Mouse (Mus musculus) heart, adult 2 months (tissue): ENCODE results near the gene Acer3. TPM values are rescaled to one million over a fixed set of nuclear protein-coding genes. Genes with fewer than 3 reads are reported as not detected.

Source experiments
- DNase-seq, 2 experiments: peaks; one replicate each; pipeline ENCODE4 v3.0.0; 2021
- H3K27ac ChIP-seq: fragments of 200-600 bp; 2 replicates; pipeline ENCODE4 v1.8.1; 2022
- H3K27me3 ChIP-seq: fragments of 200-500 bp; 2 replicates; pipeline ENCODE4 v1.6.1; 2012; ENCODE audit warnings: mild to moderate bottlenecking, low read length, inconsistent platforms, mixed read lengths; ENCODE audit not compliant: control insufficient read depth, insufficient read depth
- H3K36me3 ChIP-seq: fragments of 200-500 bp; 2 replicates; pipeline ENCODE4 v1.6.1; 2012; ENCODE audit warnings: low read length, inconsistent platforms; ENCODE audit not compliant: control insufficient read depth, insufficient read depth
- H3K4me1 ChIP-seq: fragments of 200-500 bp; 2 replicates; pipeline ENCODE4 v1.6.1; 2011; ENCODE audit warnings: low read length; ENCODE audit not compliant: control insufficient read depth, insufficient read depth
- H3K4me3 ChIP-seq: fragments of 200-600 bp; 2 replicates; pipeline ENCODE4 v1.8.1; 2022
- H3K79me2 ChIP-seq: fragments of 200-500 bp; replicated peaks from 2 replicates; pipeline ENCODE4 v1.6.1; 2012; ENCODE audit warnings: mild to moderate bottlenecking, inconsistent platforms, low read length, moderate library complexity, mixed read lengths; ENCODE audit not compliant: control insufficient read depth, insufficient read depth
- H3K9ac ChIP-seq: fragments of 200-500 bp; 2 replicates; pipeline ENCODE4 v1.6.1; 2012; ENCODE audit warnings: low read depth, mild to moderate bottlenecking, control low read depth, inconsistent platforms, low read length, mixed read lengths
- CTCF ChIP-seq: fragments of 200-600 bp; IDR thresholded peaks from 2 replicates; pipeline ENCODE4 v1.8.1; 2022; ENCODE audit warnings: antibody characterized with exemption, mild to moderate bottlenecking, moderate library complexity
- EP300 ChIP-seq: fragments of 200-500 bp; IDR thresholded peaks from 2 replicates; pipeline ENCODE4 v1.6.1; 2011; ENCODE audit warnings: low read depth, low read length, control low read depth; ENCODE audit not compliant: insufficient read depth
- POLR2A ChIP-seq: fragments of 200-500 bp; IDR thresholded peaks from 2 replicates; pipeline ENCODE4 v1.6.1; 2011; ENCODE audit warnings: mild to moderate bottlenecking, low read depth, low read length, control low read depth; ENCODE audit not compliant: insufficient read depth
- WGBS: fragments of 180-500 bp; shearing (Covaris S2); methylation state at CpG from one replicate; pipeline ENCODE4 v1.1.7; 2018; 5-methylcytosine and 5-hydroxymethylcytosine counted together
- intact Hi-C: fragments of 180-260 bp; cut with DNase I; formaldehyde crosslinking; loops from one replicate; pipeline ENCODE4 v1.15.1; 2025
- polyA plus RNA-seq: library from polyadenylated mRNA; depleted of rRNA; stranded (reverse); fragments of >200 nt; gene quantifications from 2 replicates; pipeline ENCODE4 v1.2.3, GENCODE M21; 2012
- total RNA-seq, 2 experiments: library from RNA; stranded (reverse); gene quantifications; 2 replicates each; pipeline ENCODE4 v1.2.3; 2021

Gene Acer3
- total and polyA plus RNA-seq, 3 experiments, result 5.5 to 13.2 (median 11.0) TPM

DNA sequence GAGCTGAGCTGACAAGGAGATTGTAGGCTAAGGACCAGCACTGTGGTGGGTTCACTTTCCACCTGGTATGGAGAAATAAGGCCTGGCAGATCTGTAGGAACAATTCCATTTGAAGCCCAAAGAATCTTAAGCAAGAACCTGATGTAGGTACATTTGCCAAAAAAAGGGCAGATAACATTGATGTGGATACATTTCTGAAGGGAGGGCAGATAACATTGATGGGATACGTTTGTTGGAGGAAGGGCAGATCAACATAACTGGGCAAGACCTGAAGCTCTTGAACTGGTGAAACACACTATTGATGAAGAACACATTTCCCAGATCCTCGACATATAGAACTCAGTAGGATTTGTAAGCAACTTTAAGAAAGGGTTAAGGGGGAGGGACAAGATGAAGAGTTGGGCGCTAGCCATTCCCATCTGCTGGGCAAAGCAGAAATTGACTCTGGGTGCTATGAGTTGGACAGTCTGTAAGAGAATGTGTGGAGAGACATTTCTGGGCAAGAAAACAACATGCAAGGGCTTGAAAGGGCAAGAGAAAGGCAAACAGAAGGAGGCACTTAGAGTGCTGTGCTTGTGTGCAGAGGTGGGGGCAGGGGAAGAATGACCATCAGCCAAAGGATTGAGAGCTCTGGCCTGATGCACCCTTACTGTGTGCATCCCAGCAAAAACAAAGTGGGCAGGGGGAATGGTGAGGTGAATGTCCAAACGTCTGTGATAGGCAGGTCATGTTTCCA, 8.7 kb downstream of the Acer3 start:
- Histone ChIP-seq H3K36me3 (no peaks in the 10 kb centered on the region; the same call in 1 of the 2 replicates), H3K4me1 (no peaks in the 10 kb centered on the region; the same call in 1 of the 2 replicates), H3K27ac (no peak overlapping the region), H3K27me3 (no peaks in the 10 kb centered on the region), H3K79me2 (no peaks in the 10 kb centered on the region), H3K4me3 (no peak overlapping the region), H3K9ac (no peak overlapping the region)
- DNase-seq, result no peak
- TF ChIP-seq POLR2A (no peak), CTCF (no peak), EP300 (no peak)
- 69% methylated on average over 4 of the region's 4 CpGs for WGBS
- intact Hi-C loops, result no loop called here

DNA sequence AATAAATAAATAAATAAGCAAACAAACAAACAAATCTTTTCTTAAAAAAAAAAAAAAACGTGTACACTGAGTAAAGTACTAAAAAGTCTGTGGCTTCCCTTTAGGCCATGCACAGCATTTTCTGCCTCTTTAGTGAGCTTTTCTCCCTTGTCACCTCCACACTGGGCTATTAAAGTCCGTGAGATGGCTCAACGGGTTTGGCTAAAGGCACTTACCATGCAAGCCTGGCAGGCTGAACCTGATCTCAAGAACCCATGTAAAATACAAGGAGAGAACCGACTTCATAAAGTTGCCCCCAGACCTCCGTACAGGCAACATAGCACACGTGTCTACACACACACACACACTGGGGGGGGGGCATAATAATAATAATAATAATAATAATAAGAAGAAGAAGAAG, 10.7 kb downstream of the Acer3 start:
- no peaks in the 10 kb centered on the region; the same call in 1 of the 2 replicates for H3K36me3 ChIP-seq
- TF ChIP-seq CTCF (no peak), POLR2A (no peak), EP300 (no peak)

DNA sequence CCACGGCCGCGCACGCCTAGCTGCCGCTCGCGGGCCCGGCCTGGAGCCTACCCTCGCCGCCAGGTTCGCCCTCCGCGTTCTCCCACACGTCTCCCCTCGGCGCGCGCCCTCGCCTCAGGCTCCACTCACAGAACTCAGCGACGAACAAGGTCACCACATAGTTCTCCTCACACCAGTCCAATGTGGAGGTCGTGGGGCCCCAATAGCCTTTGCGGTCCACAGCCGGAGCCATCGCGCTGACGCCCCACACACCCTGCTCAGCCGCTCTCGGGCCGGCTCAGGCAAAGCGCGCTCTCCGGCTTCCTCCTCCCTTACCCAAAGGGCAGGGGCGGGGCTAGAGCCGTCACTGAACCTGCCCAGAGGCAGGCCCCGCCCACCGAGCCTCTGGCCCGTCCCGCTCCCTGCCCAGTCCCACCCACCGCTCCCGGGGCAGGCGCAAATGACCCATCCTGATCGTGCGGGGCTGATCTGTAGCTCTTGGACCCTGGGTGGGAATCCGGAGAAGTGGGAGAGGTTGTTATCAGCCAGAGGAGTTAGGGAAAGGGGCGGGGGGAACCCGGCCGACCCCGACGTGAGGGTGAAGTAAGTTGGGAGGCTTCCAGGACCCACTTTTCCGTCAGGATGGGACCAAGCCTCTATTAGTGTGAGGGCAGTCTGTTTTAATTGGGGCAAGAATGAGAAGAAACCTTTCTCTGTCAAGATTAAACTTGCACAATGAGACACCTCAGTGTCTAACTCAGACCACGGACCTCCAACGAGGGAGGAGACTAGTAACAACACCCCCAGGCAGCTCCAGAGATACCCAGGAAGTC, 11.6 kb downstream of the Acer3 start:
- WGBS, result under 1% methylated on average over 53 of the region's 53 CpGs
- no peaks in the 10 kb centered on the region; the same call in 1 of the 2 replicates for H3K36me3 ChIP-seq
- TF ChIP-seq CTCF (peak; percentile 33), POLR2A (peak; percentile 98), EP300 (0 out of 2 replicates have a peak, but pooled peaks have one; percentile 34)
- H3K4me1 ChIP-seq, result no peaks in the 10 kb centered on the region; the same call in 1 of the 2 replicates
- no peaks in the 10 kb centered on the region for H3K27me3 ChIP-seq
- H3K4me3 ChIP-seq, result peak overlapping the region; percentile 81
- intact Hi-C loops, result loop anchor here (5.0 kb wide), 1 partner anchor 33 kb away; no protein-coding TSS in a partner anchor
- H3K27ac ChIP-seq, result peak overlapping the region; percentile 82
- 0 out of 2 replicates have a peak, but pooled peaks cover 1% of the 10 kb centered on the region for H3K79me2 ChIP-seq
- peak overlapping the region; percentile 90 for H3K9ac ChIP-seq
- peak; percentile 97 for DNase-seq

More for the DNA sequence above, 10.7 kb downstream of the Acer3 start:
- H3K79me2 ChIP-seq, result 0 out of 2 replicates have a peak, but pooled peaks cover 1% of the 10 kb centered on the region
- H3K4me3 ChIP-seq, result no peak overlapping the region
- no peaks in the 10 kb centered on the region; the same call in 1 of the 2 replicates for H3K4me1 ChIP-seq
- H3K27ac ChIP-seq, result no peak overlapping the region
- WGBS, result 71% methylated on average over 6 of the region's 6 CpGs
- DNase-seq, result no peak
- H3K9ac ChIP-seq, result no peak overlapping the region
- H3K27me3 ChIP-seq, result no peaks in the 10 kb centered on the region
- intact Hi-C loops, result no loop called here

DNA sequence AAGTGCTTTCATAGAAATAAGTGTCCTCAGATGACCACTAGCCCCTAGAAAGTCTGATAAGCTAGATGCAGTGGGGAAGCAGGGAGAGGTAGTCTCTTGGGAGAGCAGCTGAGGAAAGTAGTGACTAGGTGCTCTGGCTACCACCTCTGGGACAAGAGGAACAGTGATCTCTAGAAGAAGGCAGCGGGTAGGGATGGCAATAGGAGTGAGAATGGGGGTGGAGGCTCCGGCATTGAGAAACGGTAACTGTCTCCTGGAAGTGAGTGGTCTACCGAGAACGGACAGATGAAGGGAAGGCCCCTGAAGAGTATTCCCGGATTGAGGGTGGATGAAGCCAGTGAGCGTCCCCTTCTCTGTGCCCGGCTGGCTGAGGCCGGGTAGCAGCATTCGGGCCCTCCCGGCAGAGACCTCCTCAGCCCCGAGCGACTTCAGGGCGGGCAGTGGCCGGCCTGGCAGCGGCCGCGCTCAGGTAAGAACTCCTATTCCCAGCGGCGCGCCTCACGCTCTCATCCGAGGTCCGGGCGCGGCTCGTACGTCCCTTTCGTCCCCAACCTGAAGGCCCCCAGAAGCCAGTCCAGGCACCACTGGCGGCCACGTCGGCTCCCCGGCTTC, 12.3 kb downstream of the Acer3 start:
- H3K36me3 ChIP-seq, result no peaks in the 10 kb centered on the region; the same call in 1 of the 2 replicates
- DNase-seq, result no peak
- no peaks in the 10 kb centered on the region for H3K27me3 ChIP-seq
- peak overlapping the region; percentile 90 for H3K9ac ChIP-seq
- peak overlapping the region; percentile 82 for H3K27ac ChIP-seq
- peak overlapping the region; percentile 81 for H3K4me3 ChIP-seq
- TF ChIP-seq CTCF, result no peak
- intact Hi-C loops, result loop anchor here (5.0 kb wide), 1 partner anchor 34 kb away; no protein-coding TSS in a partner anchor
- WGBS, result under 1% methylated on average over 33 of the region's 33 CpGs
- H3K79me2 ChIP-seq, result 0 out of 2 replicates have a peak, but pooled peaks cover 1% of the 10 kb centered on the region
- H3K4me1 ChIP-seq, result no peaks in the 10 kb centered on the region; the same call in 1 of the 2 replicates

DNA sequence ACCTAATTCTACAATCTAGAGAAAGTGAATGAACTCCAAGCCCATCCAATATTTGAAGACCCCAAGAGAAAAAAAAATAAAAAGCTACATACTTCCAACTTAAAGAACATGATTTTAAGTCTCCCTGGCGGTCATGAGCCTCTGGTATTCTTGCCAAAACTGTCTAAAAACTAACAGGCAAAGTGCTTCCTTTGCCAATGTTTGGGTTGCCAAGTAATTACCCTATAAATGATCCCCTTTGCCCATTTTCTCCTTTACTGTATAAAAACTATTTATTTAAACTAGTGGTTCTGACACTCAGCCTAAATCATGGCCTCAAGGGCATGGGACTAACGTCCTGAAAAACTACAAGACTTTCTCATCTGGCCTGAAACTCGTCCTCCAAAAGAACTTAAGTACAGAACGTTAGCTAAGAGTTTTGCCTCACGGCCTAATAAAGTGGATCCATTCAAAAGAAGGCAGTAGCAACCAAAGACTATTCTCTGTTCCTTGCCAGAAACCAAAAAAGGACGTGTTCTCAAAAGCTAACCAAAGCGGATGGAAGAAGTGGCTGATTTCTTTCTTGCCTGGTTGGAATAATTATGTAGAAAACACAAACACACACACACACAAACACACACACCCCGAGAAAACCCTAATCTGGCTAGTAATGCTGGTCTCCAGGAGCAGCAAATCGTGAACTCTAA, 12.9 kb downstream of the Acer3 start:
- Histone ChIP-seq H3K9ac (peak overlapping the region; percentile 90), H3K4me3 (peak overlapping the region; percentile 81), H3K36me3 (no peaks in the 10 kb centered on the region; the same call in 1 of the 2 replicates), H3K79me2 (0 out of 2 replicates have a peak, but pooled peaks cover 1% of the 10 kb centered on the region), H3K4me1 (no peaks in the 10 kb centered on the region; the same call in 1 of the 2 replicates), H3K27me3 (no peaks in the 10 kb centered on the region), H3K27ac (peak overlapping the region; percentile 82; the same call in 1 of the 2 replicates)
- TF ChIP-seq POLR2A, result no peak
- no peak for TF ChIP-seq CTCF
- TF ChIP-seq EP300, result no peak
- intact Hi-C loops, result loop anchor here (5.0 kb wide), 1 partner anchor 34 kb away; no protein-coding TSS in a partner anchor
- WGBS, result 55% methylated on average over 9 of the region's 9 CpGs
- DNase-seq, result no peak
